Mouse (Mus musculus) cerebellum, adult 8-10 months (tissue): ENCODE measurements at regions not wholly inside any gene's neighbourhood (a gene's known extent, or its start where the extent isn't known, plus 50 kb on each side); places are given as distances from the start of the nearest gene placed in this dataset.
"Not testable (repeated sequence)": the region's sequence is repeated elsewhere in the genome, so short reads cannot be mapped to it uniquely, and the experiment has no call there.

Experiments
- DNase-seq: peaks from one replicate; pipeline ENCODE4 v3.0.0; 2022

DNA sequence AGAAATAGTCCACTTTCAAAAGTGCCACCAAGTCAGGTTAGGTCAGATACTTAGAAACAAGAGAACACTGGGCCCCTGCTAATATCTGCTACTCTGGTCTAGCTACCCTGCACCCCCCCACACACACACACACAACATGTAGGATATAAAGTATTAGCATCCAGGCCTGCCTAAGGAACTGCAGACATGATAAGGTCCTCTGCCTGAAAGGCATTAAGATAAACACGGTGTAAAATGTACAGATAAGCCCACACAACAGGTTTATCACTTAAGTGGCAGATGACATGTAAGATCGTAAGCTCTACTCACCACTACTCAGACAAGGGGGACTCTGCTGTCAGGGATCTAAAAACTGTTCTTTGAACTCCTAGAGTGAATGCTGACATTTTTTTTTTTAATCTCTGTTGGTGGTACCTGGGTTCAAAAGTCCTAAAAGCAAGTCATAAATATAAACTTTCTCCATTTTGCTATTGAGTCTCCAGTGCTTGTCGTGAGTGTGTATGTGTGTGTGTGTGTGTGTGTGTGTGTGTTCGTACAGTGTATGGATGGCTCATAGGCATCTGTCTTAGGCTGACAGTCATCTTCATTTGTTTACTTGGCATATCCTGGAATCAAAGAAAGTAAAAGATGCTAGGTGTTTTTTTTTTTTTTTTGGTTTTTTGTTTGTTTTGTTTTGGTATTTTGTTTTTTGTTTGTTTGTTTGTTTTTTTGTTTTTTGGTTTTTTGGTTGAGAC is 52.2 kb downstream of the Gm9817 start:
- DNase-seq = no peak

DNA sequence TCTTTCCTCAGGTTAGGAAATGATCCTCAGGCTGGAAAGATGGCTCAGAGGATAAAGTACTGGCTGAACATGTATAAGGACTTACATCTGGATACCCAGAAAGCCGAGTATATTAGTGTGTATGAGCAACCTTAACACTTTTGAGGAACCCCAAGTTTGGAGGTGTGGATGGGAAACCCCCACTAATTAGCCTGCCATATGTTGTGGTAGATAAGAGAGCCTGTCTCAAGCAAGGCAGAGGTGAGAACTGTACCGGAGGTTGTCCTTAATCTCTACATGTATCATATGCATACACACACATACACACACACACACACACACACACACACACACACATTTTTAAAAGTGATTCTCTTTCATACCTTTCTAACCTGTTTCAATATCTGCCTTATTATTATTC is 62.1 kb downstream of the Gm9817 start:
- no peak for DNase-seq

DNA sequence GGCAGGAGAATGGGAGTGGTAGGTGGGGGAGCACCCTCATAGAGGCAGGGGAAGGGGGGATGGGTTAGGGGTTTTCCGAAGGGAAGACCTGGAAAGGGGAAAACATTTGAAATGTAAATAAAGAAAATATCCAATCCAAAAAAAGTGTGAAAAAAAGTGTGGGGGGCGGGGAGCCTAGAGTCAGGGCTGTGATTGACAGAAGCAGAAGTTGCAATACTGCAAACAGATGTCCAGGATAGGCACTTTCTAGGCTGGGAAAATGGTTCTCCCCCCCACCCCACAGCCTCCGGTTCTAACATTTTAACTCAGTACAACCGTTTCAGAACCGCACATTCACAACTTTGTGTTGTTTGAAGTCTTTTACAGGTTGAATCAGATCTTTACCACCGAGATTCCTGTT is 66.6 kb downstream of the Gm9817 start:
- DNase-seq = no peak

DNA sequence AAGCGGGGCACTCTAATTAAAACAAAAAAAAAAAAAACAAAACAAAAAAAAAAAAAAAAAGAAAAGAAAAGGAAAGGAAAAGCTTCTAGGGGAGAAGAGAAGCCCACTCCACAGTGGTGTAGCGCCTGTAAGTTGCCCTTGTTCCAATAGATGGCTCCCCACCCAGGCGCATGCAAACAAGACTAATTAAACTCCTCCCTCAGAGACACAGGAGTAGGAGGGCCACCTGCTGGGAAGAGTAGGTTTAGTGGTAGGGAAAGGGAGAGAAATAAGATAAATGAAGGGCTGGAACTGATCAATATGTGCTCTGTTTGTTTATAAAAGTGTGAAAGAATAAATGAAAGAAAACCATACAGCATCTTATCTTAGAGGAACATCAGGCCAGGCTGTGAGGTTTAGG is 77.7 kb downstream of the Gm9817 start:
- DNase-seq = no peak

DNA sequence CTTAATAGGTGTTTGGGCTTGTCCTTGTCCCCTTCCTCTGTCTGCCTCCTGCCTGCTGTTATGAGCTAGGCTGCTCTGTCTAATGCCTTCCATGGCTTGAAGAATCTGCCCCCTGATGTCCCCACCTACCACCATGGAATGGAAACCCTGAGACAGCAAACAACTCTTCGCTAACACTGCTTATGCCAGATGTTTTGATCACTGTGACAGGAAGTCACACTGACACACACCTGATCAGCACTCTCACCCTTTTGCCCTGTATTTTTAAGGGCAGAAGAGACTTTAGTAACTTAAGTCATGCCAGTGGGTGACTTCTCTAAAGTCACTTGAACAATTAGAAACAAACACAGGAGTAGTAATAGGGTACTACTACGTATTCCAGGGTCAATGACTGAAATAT is 78.5 kb downstream of the Gm9817 start:
- DNase-seq = no peak

DNA sequence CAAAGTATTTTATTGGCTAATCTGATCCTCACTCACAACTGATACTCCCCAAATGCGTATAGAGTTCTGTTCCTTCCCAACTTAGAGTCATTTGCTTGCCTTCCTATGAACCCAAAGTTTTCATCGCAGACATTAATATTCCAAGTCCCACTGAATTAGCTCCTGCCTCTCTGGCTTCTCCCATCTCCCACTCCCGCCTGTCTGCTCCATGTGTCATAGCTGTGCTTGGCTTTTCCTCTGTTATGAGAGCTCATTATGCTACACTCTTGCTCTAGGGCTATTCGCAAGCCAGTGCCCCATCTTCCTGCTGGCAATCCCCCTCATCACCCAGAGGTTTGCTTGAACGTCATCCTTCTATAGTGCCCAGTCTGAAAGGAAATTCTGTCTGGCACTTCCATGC is 81.8 kb downstream of the Gm9817 start:
- DNase-seq = no peak

DNA sequence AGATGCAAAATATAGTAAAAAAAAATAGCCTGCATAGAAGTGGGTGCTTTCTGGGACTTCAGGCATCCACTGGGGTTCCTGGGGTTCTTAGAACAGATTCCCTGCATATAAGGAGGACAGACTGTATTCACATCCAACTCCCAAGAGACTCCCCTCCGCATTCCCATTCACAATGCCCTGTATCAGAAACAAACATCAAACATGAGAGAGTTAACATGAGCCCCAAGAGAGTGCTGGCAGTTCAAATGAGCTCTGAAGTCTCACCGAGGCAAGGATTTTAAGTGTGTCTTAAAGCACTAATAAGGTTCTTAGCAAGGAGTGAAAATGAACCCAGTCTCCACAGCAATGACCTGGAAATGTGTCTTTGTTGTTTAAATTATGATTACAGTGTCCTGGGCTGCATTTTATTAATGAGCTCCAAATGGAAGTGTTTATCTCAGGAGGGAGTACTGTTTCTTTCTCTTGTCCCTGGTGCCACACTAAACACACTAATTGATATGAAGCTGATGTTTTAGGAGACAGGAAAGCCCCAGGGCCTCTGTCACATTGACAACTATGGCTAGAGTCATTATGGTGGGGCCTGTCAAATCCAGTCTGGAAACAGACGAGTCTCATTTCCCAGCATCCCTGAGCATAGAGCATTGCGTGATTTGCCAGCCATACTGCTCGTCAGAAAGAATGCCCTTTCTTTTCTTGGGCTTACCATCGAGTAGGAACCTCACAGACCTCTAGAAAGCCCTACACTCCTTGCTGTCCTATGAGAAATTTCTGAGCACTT is 85.7 kb downstream of the Gm9817 start:
- DNase-seq = no peak

DNA sequence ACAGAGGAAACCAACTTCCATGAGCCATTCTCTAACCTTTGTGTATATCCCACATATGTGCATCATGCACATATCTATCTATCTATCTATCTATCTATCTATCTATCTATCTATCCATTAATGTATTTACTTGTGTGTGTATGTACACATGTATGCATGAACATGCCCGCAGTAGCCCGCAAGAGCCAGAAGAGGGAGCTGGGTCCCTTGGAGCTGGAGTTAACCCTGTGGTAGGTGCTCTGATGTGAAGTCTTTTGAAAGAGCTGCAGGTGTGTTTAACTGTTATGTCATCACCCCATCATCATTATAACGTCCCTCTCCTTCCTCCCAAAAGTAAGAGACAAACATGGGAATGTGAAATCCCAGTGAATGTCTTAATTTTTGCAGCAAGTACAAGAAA is 86.7 kb downstream of the Gm9817 start:
- no peak for DNase-seq

DNA sequence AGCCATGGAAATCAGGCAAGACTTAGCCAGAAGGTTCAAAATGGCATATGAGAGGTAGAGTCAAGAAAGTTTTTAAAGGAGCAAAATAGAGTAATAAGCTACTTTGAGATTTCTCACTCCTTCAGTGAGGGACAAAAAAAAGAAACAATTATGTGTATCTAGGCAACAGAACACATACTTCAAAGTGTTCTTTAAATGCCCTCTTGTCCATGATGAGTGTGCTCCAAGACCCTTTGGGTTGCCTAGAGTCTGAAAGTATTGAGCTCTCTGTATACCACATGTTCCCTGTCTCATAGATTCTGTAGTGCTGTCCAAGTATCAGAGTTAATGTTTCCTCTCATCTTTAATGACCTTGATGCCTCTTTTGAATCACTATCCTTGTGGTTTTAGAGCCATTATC is 91.2 kb downstream of the Gm9817 start:
- DNase-seq = no peak

DNA sequence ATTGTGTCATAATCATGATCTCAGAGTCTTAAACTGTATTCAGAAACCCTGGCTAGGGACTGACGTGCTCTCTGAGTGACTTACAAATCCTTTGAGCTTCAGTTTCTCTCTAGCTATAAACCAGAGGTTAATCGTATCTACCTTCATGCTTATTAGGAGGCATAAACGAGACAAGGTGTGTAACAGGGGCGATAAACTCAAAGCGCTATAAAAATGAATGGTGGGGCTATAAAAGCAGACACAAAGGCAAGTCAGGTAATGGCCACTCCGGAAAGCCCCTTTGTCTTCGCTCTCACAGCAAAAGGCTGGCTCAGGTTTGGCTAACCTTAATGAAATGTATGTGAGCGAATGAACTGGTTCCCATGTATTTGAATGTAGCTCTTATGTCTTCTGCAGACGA is 94.6 kb downstream of the Gm9817 start:
- no peak for DNase-seq

DNA sequence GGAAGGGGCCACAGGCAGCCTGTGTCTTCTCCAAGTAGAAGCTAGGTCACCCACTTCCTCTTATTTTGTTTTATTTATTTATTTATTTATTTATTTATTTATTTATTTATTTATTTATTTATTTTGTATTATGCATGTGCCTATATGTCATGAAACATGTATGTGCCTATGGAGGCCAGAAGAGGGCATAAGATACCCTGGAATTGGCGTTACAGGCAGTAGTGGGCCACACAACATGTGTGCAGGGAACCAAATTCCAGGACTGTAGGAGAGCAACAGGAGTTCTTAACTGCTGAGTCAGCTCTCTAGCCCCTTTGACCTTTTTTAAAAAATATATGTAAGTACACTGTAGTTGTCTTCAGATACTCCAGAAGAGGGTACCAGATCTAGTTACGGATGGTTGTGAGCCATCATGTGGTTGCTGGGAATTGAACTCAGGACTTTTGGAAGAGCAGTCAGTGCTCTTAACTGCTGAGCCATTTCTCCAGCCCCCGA is 97.3 kb downstream of the Gm9817 start:
- DNase-seq = not testable (repeated sequence)

DNA sequence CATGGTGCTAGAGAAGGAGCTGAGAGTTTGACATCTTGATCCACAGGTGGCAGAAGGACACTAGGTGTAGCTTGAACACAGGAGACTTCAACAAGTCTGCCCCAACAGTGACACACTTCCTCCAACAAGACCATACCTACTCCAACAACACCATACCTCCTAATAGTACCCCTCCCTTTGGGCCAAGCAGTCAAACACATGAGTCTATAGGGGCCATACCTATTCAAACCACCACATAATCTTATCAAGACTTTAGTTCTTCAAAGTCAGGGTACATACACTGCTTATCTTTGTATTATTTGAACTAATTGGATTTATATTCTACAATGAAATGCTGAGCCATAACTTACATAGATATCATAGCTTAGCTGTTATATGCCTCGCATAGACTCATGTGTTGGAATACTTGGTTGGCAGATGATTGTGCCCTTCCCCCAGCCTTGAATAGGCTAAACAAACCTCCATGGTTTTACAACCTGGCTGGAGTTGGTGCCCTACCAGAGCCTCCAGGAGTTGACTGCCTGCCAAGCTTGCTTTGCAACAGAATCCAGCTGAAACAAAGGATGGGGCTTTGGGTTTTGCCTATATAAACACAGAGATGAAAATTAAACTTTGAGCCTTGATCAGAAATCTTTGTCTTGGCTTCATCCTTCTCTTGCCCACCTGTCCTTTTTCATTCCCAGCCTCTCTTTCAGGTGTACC is 103.2 kb downstream of the Gm9817 start:
- no peak for DNase-seq

DNA sequence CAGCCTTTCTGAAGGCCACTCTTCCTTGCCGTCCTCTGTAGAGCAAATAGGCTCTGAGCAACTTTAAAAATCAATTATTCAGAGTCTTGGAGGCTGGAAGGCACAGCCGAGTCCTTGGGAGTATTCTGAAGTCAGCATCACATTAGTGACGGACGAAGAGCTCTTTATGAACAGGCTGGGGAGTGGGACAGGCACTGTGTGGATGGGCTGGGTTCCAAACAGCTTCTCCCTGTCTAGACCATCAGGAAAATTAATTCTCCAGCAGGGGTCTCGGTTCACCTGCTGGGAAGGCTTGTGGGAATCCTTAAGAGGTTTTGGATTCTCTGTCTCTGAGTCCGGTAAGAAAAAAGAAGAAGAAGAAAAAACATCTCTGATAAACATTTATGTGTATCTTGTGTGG is 110.9 kb downstream of the Gm9817 start:
- no peak for DNase-seq

DNA sequence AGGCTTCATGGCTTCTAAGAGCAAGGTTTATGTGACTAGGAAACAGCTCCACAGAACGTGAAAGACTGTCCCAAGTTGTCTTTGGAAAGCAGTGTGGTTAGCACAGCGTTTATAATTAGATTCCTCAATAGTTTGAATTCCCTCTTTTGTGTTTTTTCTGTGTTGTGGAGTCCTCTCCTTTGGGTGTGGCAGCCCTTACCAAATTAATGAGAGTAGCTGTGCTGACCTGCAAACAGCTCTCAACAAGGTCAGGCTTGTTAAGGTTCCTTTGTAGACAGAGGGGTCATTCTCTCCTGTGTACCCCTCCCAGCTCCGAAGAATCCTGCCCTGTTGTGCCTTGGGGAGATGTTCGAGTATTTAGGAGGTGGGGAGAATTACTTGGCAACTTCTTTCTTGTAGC is 111.7 kb downstream of the Gm9817 start:
- DNase-seq = no peak

DNA sequence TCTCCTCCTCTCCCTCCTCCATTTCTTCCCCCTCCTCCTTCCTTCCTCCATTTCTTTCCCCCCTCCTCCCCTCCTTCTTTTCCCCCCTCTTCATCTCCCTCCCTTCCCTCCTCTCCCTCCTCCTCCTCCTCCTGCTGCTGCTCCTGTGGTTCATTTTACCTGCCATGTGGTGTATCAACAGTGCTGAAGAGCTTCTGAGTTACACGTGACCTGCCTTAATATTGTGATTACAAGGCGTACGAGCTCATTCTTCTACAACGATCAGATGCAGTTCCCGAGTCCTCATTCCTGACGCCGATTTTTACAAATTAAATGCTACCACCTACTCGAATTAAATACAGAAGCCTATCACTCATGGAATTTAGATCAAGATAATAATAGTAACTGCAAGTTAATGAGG is 113.6 kb downstream of the Gm9817 start:
- no peak for DNase-seq

DNA sequence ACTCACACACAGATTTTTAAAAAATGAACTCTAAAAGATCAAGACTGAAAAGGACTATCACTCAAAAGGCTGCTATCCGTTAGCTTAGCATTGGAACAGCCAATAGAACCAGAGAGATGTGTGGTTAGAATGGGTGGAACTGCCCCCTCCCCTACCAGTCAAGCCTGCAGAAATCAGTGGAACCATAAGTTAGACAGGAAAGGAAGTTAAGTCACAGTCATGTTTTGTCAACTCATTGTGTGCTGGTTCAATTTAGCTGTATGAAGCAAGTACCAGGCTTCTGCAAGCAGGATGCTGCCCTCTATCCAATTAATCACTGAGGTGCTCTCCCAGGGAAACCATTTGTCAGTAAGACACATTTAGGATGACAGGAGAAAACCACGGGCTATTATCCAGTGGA is 117.1 kb downstream of the Gm9817 start:
- DNase-seq = no peak

DNA sequence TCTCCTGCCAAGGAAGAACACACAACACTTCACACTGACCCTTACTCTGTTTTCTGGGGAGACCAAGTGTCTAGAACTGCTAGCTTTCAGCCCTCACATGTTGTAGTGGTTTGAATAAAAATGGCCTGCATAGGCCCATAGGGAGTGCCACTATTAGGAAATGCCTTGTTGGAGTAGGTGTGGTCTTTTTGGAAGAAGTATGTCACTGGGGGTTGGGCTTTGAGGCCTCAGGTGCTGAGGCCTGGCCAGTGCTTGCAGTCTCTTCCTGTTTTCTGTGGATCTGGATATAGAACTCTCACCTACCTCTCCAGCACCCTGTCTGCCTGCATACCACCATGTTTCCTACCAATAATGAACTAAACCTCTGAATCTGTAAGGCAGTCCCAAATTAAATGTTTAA is 117.9 kb downstream of the Gm9817 start:
- DNase-seq = no peak

DNA sequence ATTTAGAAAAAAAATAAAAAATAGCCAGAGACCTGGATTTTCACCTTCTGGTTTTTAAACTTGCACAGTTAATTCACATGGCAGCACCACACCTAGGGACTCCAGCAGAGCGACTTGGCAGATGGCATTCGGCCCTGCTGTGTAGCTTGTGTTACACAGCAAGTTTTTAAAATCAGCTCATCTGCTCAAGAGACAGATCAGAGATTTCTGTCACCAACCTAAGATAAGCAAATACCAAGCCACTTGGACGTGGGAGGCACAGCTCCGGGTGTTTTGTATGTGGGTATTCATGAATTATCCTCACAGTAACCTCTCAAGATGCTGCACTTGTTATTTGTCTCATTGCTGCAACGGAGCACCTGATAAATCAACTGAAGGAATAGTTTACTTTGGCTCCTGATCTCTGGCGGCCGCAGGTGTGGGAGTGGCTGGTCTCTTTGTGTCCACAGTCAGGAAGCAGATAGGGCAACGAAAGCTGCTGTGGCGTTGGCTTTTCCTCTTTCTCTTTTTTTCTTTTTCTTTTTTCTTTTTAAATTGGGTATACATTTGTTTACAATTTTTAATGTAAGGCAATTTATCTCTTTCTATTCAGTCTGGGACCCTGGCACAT is 122.1 kb downstream of the Gm9817 start:
- peak; percentile 12 for DNase-seq

DNA sequence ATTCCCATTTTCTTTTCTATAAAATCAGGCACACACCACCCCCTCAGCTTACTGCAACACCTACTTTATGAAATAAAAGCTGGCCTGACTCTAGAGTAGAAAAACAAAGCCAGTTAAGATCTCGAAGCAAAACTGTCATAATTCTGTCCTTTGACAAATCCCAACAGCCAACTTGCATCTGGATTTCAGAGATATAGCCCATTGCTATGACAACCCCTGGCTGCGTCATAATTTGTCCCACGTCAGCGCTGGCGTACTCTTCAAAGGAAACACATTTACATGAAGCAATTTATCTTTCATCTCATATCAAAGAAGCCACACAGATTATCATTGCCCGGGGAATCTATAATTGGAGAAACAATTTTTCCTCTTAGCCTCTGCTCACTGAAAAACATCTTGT is 126.4 kb downstream of the Gm9817 start:
- DNase-seq = no peak

DNA sequence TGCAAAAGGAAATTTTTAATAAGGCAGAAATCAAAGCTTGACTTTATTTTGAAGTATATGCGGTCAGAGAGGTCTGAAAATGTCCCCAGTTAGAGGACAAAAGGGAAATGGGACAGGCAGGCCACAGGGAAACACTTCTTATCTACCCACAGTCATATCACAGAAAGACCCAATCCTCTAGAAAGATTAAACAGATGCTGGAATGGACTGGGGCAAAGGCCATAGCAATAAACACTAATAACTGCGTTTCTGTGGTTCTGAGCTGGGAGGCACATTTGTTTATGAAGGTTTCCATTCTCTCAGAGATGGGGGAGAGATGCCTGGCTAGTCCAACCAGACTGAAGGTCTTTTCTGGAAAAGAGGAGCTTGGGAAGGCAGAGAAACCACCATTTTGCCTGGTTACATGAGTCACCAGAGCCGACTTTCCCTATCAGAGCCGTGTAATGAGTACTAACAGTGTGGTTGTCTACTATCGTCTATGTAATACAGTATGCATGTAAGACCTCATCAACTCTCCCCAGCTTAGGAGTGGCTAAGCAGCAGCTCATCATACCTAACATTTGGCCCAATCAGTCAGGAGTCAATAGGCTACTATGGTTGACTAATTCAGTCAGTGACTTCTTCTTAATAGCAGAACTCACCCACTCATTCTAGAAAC is 130.2 kb downstream of the Gm9817 start:
- no peak for DNase-seq

DNA sequence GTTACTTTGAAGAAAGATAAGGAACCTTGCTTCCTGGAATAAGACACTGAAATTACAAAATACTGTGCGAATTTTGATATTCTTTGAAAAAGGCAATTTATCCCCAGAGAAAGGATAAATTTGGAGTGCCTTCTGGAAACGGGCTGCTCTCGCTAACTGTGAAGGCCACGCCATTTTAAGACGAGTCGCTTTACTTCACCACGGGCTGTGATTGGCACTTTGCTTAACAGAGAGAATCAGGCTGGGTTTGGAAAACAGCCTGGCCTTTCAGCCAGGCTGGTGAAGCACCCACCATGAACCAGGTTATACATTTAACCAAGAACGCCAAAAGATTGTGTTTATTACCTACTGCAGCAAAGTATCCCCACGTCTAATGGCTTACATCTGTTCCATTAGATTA is 132.7 kb downstream of the Gm9817 start:
- no peak for DNase-seq

DNA sequence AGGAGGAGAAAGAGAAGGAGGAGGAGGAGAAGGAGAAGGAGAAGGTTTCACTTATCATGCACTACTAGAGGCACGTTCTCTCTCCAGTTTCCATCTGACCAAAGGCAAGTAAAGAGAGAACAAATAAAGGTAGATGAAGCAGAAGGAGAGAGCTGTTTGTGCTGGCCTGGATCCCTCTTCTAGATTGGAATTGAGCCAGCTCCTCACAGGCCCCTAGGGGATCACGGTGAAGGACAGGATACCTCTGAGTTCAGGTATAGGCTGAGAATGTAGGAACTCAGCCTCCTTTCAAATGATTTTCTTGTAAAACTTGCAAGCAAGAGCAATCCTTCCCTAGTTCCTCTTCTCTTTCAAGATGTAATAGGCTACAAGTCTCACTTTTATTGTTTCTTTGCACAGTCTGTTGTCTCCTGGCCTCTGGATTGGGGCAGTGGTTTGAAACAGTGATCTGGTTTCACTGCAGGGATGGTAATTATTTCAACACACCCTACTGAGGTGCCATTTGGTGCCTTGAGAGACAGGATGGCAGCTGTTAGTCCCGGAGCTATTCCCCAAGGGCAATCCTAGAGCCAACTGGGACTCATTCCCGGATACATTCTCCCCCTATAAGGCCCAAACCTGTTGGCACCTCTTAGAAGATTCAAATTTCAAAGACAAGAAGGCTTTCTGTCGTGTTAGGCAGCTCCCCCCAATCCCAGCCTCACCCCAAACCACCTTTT is 134.8 kb downstream of the Gm9817 start:
- DNase-seq = no peak
